Mouse (Mus musculus) naive thymus-derived CD4-positive, alpha-beta T cell, adult 2 months (primary cell): ENCODE data around the gene Lipm.

Experiments used
- DNase-seq: peaks from one replicate; pipeline ENCODE4 v3.0.0-alpha.2; 2011; ENCODE audit warnings: low read depth

Lipm gene

GRCm38 (mm10) chr19:34100633-34101032 is at the start of gene Lipm:
Gene Lipm, plus strand, starts transcription at chr19:34100933.
- DNase-seq: no peak

DNA sequence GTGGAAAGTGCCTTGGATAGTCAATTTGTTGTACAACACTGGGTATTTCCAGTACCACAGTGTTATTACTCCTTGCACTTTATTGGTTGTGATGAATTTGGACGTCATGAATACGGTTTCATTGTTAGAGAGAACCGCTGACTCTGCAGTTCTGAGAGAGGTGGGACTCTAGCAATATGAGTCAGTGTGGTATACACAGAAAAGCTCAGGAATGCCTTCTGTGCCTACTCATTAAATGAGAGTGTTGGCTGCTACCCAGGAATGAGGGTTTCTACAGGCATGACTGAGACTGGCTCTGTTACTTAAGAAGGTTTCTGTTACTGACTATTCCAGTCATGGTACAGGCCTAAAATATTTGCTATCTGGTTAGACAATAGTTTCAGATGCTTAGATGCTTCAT is 49.2 kb upstream of the Lipm start:
- no peak for DNase-seq

DNA sequence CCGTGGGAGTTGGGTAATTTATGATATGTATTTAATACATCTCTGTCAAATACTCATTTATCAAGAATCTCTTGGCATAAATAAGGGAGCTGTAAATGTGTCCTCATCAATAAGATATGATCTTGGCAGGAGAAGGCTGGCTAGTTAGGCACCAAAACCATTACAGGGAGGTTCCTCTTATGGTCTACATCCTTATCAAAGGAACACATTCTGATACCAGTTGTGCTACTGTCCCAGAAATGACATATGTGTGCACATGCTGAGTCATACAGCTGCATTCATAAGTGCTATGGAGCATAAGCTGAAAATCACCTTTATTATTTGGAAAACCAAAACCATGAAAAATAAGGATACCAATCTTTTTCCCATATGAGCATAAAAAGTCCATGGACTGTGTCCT is 37.2 kb upstream of the Lipm start:
- no peak for DNase-seq

- DNase-seq: no peak
These were observed 36.7 kb upstream of the Lipm start for GRCm38 (mm10) chr19:34064059-34064458.

- no peak for DNase-seq
These were observed 33.8 kb upstream of the Lipm start, which contains the start of gene Lipn for GRCm38 (mm10) chr19:34066779-34067472. Gene Lipn, plus strand, starts transcription at chr19:34067358.

GRCm38 (mm10) chr19:34074239-34074638 is 26.5 kb upstream of the Lipm start:
- no peak for DNase-seq

DNA sequence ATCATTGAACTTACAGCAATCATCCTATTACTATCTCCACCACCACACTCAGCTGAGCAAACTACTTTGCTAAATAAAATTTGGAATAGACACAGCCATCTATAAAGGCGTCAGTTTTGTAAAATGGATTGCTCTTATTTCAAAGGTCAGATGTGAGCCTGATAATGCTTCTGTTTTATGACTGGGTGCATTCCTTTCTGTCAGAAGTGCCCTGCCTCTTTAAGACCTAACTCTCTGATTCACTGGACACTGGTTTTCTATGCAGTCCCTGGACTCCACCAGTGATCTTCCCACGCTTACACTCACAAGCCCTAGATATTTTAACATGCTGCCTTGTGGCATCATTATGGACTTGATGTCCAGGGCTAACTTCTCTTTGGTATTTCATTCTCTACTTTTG is 22.6 kb upstream of the Lipm start:
- DNase-seq: no peak

DNA sequence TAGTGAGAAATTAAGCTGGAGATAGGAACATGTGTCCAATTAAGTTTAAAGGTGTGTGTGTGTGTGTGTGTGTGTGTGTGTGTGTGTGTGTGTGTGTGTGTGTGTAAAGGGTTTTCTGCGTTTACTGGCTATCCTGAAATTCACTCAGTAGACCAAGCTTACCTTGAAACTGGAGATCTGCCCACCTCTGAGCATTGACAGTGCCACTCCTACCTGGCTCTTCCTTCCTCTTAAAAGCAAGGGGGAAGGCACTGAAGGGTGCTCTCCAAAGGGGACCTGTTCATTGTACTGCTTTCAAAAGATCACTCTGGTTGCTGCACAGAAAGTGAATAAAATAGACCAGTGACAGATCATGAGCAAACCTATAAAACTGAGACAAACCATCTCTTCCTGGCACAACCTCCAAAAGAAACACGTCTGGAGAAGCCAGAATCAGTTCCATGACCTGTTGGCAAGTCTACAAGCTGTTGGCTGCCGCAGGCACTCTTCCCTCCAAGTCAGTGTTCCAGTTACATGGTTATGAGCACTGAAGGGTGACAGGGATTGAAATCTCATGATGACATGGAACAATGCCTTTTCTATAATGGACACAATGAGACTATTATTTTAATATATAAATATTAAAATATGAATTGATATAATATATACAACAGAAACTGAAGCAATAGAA is 11.6 kb upstream of the Lipm start:
- no peak for DNase-seq

DNA sequence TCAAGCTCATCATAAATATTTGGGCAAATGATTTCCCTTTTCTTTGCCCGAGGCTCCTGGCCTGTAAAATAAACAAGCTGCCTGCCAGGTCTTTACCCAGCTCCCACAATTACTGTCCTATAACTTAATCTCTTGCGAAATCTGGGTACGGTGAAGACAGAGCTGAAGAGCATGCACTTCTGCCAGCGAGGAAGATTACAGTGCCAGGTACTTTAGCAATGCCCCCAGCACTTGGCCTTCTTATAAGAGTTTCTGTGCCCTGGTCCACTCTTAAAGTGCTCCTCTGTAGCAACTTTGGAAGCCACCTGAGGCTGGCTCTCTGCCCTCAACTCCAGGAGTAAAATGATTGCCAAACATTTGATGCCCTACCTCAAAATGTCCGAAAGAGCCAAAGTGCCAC is 5.4 kb upstream of the Lipm start:
- DNase-seq: no peak

- DNase-seq: no peak
These were observed 4.5 kb upstream of the Lipm start for GRCm38 (mm10) chr19:34096228-34096627.

DNA sequence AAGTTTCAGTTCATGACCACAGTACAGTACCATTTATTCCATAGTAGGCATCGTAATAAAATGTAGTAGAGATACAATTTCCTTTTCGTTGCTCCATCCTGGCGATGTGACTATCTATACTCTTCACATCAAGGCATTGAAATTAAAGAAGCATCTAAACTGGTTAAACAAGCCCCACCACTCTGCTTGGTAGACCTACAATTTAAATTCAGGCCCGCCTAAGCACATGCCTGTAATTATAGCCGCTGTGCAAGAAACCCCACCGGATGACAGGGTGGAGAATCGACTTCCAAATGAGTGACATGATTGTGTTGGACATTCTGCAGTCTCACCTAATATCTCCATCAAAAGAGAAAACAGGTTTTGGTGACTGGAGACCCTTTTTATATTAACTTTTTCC is 1.2 kb downstream of the Lipm start:
- no peak for DNase-seq

- no peak for DNase-seq
These were observed 4.1 kb downstream of the Lipm start for GRCm38 (mm10) chr19:34104841-34105240.

DNA sequence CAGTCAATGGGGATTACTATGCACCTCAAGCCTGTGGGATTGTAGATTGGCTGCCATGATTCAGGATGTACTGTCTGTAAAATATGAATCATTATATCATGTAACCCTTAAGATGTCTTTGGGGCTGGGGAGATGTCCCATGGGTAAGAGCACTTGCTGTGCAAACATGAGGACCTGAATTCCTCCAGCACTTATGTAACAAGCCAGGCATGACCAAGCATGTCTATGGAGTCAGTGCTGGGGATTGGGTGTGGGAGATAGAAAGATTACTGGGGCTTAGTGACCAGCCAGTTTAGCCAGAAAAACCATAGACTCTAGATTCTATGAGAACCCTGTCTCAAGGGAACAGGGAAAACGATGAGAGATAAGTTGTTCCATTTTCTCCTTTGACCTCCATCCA is 18.4 kb downstream of the Lipm start:
- no peak for DNase-seq

DNA sequence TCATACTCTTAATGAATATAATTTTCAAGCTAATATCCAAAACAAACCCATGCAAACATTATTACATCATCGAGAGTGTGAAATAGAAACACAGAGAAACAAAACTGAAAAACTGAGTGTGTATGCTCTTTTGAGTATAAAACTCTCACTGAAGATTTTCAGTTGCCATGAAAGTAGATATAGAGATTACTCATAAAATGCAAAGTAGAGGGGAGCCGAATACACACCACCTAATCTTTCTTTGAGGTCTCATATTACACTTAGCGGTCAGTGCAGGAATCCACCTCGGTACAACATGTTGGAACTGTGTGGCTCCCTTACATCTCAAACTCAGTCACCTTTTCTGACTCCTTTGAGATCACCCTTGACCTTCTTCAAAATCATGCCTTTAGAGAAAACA is 18.9 kb downstream of the Lipm start:
- no peak for DNase-seq

- peak; percentile 15 for DNase-seq
These were observed 19.5 kb downstream of the Lipm start for GRCm38 (mm10) chr19:34120107-34120731.

DNA sequence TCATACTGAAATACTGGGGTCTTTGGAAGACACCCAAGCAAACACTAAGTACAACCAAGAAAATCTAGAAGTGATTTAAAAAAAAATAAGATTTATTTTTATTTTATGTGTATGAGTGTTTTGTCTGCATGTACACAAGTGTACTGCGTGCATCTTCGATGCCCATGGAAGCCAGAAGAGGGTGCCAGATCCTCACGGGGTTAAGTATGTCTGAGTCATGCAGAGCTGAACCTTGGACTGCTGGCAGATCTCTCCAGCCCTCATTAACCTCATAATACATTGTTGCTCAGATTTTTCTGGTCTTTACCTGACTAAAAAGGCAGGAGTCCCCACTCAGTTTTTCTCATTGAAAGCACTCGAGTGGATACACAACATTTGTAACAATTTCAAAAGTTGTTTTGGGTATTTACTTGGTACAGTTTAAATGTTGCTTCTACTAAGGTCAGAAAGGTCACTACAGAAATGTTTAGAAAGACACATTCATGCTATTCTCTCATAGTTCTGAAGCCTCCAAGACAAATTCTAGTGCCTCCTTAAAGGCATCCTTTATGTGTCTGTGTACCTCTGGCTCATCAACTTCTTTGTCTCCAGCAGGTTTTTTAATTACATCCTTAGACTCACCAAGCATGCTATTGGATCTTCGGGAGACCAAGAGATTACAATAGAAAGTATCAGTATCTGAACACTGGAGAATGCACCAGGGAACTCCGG is 38.1 kb downstream of the Lipm start:
- DNase-seq: no peak

DNA sequence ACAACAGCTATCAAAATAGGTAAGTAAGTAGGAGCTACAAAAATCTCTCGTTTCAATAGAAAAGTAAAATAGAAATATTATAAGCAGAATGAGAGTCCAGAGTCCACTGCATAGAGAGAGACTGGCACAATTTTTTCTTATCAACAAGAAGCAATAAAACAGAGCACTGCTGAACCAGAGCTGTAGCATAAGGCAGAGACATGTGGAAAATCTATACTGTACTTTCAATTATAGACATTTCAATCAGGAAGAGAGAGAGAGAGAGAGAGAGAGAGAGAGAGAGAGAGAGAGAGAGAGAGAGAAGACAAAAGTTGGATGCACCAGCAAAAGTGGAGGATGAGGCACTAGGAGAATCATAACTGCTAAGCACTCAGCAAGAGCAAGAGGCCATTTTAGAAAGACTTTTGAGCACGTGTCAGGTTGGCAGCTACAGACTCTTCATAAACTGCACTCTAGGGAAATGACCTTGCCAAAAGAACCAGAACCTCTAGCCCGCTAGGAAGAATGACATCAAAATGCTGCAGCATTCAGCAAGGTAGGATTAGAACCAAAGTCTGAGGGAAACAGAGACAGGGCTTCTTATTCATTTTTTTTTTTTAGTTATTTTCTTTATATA is 38.8 kb downstream of the Lipm start:
- DNase-seq: no peak

GRCm38 (mm10) chr19:34148421-34148820 is 47.7 kb downstream of the Lipm start:
- no peak for DNase-seq

- peak; percentile 78 for DNase-seq
These were observed 51.2 kb downstream of the Lipm start for GRCm38 (mm10) chr19:34151909-34152308.

DNA sequence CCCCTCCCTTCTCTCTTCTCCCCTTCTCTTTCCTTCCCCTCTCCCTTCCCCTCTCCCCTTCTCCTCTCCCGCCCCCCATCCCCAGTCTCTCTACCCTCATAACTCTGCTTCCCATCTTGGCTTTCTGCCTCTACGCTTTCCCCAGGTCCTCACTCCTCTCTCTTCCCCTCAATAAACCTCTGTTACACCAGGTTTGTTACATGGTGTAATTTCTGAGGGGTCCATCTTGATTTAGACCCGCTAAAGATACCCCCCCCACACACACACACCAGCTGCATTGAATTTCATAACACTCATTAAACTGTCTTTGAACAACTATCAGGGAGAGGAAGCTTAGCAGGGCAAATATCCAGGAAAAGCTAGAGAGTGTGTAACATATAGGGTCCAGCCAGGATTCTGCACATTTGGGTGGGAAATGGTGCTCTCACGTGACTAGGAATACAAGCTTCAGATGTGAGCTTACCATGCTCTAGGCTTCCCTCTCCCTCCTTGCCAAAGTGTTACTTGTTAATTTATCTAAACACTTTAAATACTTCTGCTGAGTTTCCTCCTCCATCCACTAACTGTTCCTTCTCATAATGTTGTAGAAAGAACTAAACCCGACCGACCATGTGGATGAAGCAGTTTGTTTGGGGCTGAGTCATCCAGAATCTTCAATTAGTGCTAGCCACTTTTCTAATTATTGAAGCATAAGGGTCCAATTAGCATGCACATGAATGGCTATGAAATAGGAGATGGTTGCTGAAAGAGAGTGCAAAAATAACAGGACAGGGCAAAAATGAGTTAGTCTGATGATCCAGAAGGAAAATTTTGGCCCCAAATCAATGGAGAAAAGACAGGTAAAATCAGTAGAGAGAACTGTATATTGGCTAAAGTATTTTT is 52.8 kb downstream of the Lipm start:
- no peak for DNase-seq

- peak; percentile 51 for DNase-seq
These were observed 62.0 kb downstream of the Lipm start for GRCm38 (mm10) chr19:34162693-34163092.
